Mouse (Mus musculus) forebrain, embryonic 12.5 days (tissue): ENCODE results near the gene Fam181a. TPM values are rescaled to one million over a fixed set of nuclear protein-coding genes. Genes with fewer than 3 reads are reported as not detected.

Source experiments
- ATAC-seq: fragments of 200-750 bp; cut with Nextera tagmentation; 2 replicates; pipeline ENCODE4 v1.8.0; 2017; ENCODE audit warnings: moderate TSS enrichment; ENCODE audit not compliant: low FRiP score
- H3K27ac ChIP-seq: fragments of 300-500 bp; sonication (generic); 2 replicates; pipeline ENCODE4 v1.5.1; 2016; ENCODE audit warnings: mild to moderate bottlenecking
- H3K27me3 ChIP-seq: fragments of 300-500 bp; sonication (generic); 2 replicates; pipeline ENCODE4 v1.6.1; 2016; ENCODE audit warnings: mild to moderate bottlenecking
- H3K36me3 ChIP-seq: fragments of 300-500 bp; sonication (generic); replicated peaks from 2 replicates; pipeline ENCODE4 v1.6.1; 2016; ENCODE audit warnings: mild to moderate bottlenecking
- H3K4me1 ChIP-seq: fragments of 300-500 bp; sonication (generic); 2 replicates; pipeline ENCODE4 v1.6.1; 2016
- H3K4me2 ChIP-seq: fragments of 300-500 bp; sonication (generic); 2 replicates; pipeline ENCODE4 v1.6.1; 2016; ENCODE audit warnings: mild to moderate bottlenecking, moderate library complexity
- H3K4me3 ChIP-seq: fragments of 300-500 bp; sonication (generic); replicated peaks from 2 replicates; pipeline ENCODE4 v1.5.1; 2016; ENCODE audit warnings: mild to moderate bottlenecking
- H3K9ac ChIP-seq: fragments of 300-500 bp; sonication (generic); 2 replicates; pipeline ENCODE4 v1.6.1; 2016; ENCODE audit warnings: mild to moderate bottlenecking
- H3K9me3 ChIP-seq: fragments of 300-500 bp; sonication (generic); 2 replicates; pipeline ENCODE4 v1.6.1; 2016
- WGBS: fragments of 180-500 bp; shearing (Covaris S2); methylation state at CpG from one replicate; pipeline ENCODE4 v1.1.7; 2016; 5-methylcytosine and 5-hydroxymethylcytosine counted together
- polyA plus RNA-seq: library from polyadenylated mRNA; unstranded; fragments of >200 nt; fragmentation: Nextera tagmentation; extraction: Ambion mirVana; gene quantifications from 2 replicates; pipeline ENCODE4 v1.2.1, GENCODE M21; 2016

Gene Fam181a
- polyA plus RNA-seq, 1 experiment from 2014 or later, result 17.4 TPM

GRCm38 (mm10) chr12:103296292-103296691 is 14.5 kb upstream of the Fam181a start:
- no peak overlapping the region for H3K9ac ChIP-seq

GRCm38 (mm10) chr12:103300493-103300892 is 10.3 kb upstream of the Fam181a start:
- Histone ChIP-seq H3K4me2 (no peak overlapping the region), H3K27ac (no peak overlapping the region), H3K9me3 (no peaks in the 10 kb centered on the region), H3K4me3 (no peak overlapping the region), H3K27me3 (0 out of 2 replicates have a peak, but pooled peaks cover 3% of the 10 kb centered on the region), H3K4me1 (peaks cover 5% of the 10 kb centered on the region; the same call in 1 of the 2 replicates), H3K9ac (no peak overlapping the region), H3K36me3 (no peaks in the 10 kb centered on the region)
- 82% methylated on average over 9 of the region's 9 CpGs for WGBS
- no peak for ATAC-seq

More at GRCm38 (mm10) chr12:103296292-103296691, 14.5 kb upstream of the Fam181a start:
- H3K4me1 ChIP-seq, result peaks cover 9% of the 10 kb centered on the region; the same call in 1 of the 2 replicates
- H3K36me3 ChIP-seq, result no peaks in the 10 kb centered on the region
- H3K4me2 ChIP-seq, result no peak overlapping the region
- no peaks in the 10 kb centered on the region for H3K9me3 ChIP-seq
- WGBS, result 13% methylated on average over 4 of the region's 4 CpGs
- ATAC-seq, result no peak
- no peak overlapping the region for H3K4me3 ChIP-seq
- H3K27me3 ChIP-seq, result 0 out of 2 replicates have a peak, but pooled peaks cover 3% of the 10 kb centered on the region
- no peak overlapping the region for H3K27ac ChIP-seq

- H3K9me3 ChIP-seq, result no peaks in the 10 kb centered on the region
- H3K27ac ChIP-seq, result no peak overlapping the region
- no peak overlapping the region for H3K9ac ChIP-seq
- no peak overlapping the region for H3K4me2 ChIP-seq
- H3K4me1 ChIP-seq, result no peaks in the 10 kb centered on the region
- no peak overlapping the region for H3K4me3 ChIP-seq
- H3K36me3 ChIP-seq, result no peaks in the 10 kb centered on the region
- H3K27me3 ChIP-seq, result 0 out of 2 replicates have a peak, but pooled peaks cover 3% of the 10 kb centered on the region
- ATAC-seq, result 0 out of 2 replicates have a peak, but pooled peaks have one; percentile 23
- 48% methylated on average over 2 of the region's 2 CpGs for WGBS
Observed at GRCm38 (mm10) chr12:103301645-103302044, 9.1 kb upstream of the Fam181a start.

GRCm38 (mm10) chr12:103302960-103303359 is 7.8 kb upstream of the Fam181a start:
- 100% methylated on average over 1 of the region's 1 CpGs for WGBS
- no peaks in the 10 kb centered on the region for H3K9me3 ChIP-seq
- H3K4me3 ChIP-seq, result no peak overlapping the region
- H3K9ac ChIP-seq, result no peak overlapping the region
- H3K27me3 ChIP-seq, result peaks cover 5% of the 10 kb centered on the region; the same call in 1 of the 2 replicates
- H3K36me3 ChIP-seq, result no peaks in the 10 kb centered on the region
- no peak for ATAC-seq
- H3K27ac ChIP-seq, result no peak overlapping the region
- H3K4me1 ChIP-seq, result no peaks in the 10 kb centered on the region
- H3K4me2 ChIP-seq, result no peak overlapping the region

- Histone ChIP-seq H3K4me1 (no peaks in the 10 kb centered on the region), H3K9me3 (0 out of 2 replicates have a peak, but pooled peaks cover 4% of the 10 kb centered on the region), H3K4me3 (no peak overlapping the region), H3K9ac (no peak overlapping the region), H3K27ac (no peak overlapping the region), H3K27me3 (peaks cover 8% of the 10 kb centered on the region), H3K36me3 (no peaks in the 10 kb centered on the region), H3K4me2 (no peak overlapping the region)
- WGBS, result 33% methylated on average over 2 of the region's 2 CpGs
- ATAC-seq, result no peak
Observed at GRCm38 (mm10) chr12:103306224-103306623, 4.6 kb upstream of the Fam181a start.

- no peak overlapping the region for H3K4me3 ChIP-seq
- H3K4me2 ChIP-seq, result no peak overlapping the region
- H3K27me3 ChIP-seq, result peaks cover 13% of the 10 kb centered on the region
- no peak overlapping the region for H3K27ac ChIP-seq
- 19% methylated on average over 3 of the region's 3 CpGs for WGBS
- no peak overlapping the region for H3K9ac ChIP-seq
- ATAC-seq, result 0 out of 2 replicates have a peak, but pooled peaks have one; percentile 20
- H3K4me1 ChIP-seq, result peaks cover under 1% of the 10 kb centered on the region; the same call in 1 of the 2 replicates
- no peaks in the 10 kb centered on the region for H3K36me3 ChIP-seq
- H3K9me3 ChIP-seq, result 0 out of 2 replicates have a peak, but pooled peaks cover 4% of the 10 kb centered on the region
Observed at GRCm38 (mm10) chr12:103306720-103307119, 4.1 kb upstream of the Fam181a start.

DNA sequence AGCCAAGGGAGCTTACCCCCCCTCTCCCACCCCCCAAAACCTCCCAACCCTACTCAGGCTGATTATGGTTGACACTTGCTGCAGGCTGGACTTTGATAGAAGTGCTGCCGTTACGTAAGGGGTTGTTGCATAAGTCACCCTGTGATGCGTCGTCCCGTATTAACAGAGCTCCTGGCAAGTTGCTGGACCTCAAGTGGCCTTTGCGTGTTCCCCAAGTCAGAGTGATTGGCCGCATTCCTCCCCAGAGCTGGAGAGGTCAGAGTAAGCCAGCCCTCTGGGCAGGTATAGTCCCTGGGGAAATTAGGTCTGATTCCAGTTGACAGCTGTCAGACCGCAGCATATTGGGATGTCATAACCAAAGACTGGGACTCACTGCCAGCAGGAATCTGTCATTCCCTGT is 1.1 kb downstream of the Fam181a start:
- H3K9me3 ChIP-seq, result 0 out of 2 replicates have a peak, but pooled peaks cover 4% of the 10 kb centered on the region
- H3K36me3 ChIP-seq, result no peaks in the 10 kb centered on the region
- no peak overlapping the region for H3K4me3 ChIP-seq
- H3K9ac ChIP-seq, result no peak overlapping the region
- WGBS, result 86% methylated on average over 8 of the region's 8 CpGs
- no peak for ATAC-seq
- H3K27ac ChIP-seq, result no peak overlapping the region
- no peak overlapping the region for H3K4me2 ChIP-seq
- H3K4me1 ChIP-seq, result peaks cover 53% of the 10 kb centered on the region
- peaks cover 51% of the 10 kb centered on the region for H3K27me3 ChIP-seq

DNA sequence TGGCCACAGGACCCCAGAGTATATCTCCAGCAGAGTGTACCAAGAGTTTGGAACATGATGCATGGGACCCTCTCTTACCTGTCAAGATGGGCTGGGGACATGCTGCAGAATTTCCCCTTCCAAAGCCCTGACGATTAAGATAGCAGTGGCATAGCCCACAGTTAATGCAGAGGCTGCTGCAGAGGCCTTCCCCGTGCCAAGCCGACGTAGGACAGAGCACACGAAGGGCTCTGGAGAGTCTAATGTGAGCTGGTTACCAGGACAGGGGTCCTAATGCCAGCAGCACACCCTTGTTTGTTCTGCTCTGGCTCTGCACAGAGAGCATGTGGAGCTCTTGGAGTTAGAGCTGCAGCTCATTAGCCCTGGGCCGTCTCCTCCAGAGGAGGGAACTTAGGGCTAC is 2.5 kb downstream of the Fam181a start:
- Histone ChIP-seq H3K36me3 (no peaks in the 10 kb centered on the region), H3K4me2 (peak overlapping the region; percentile 81), H3K9me3 (0 out of 2 replicates have a peak, but pooled peaks cover 4% of the 10 kb centered on the region), H3K9ac (0 out of 2 replicates have a peak overlapping the region, but pooled peaks have one; percentile 65), H3K4me1 (peaks cover 60% of the 10 kb centered on the region), H3K27me3 (peaks cover 48% of the 10 kb centered on the region), H3K4me3 (peak overlapping the region; percentile 46), H3K27ac (peak overlapping the region; percentile 95)
- peak; percentile 9; the same call in 1 of the 2 replicates for ATAC-seq
- 56% methylated on average over 6 of the region's 6 CpGs for WGBS

- Histone ChIP-seq H3K4me2 (peak overlapping the region; percentile 81), H3K36me3 (no peaks in the 10 kb centered on the region), H3K27me3 (peaks cover 48% of the 10 kb centered on the region), H3K9me3 (0 out of 2 replicates have a peak, but pooled peaks cover 4% of the 10 kb centered on the region), H3K9ac (peak overlapping the region; percentile 65), H3K27ac (peak overlapping the region; percentile 95), H3K4me3 (peak overlapping the region; percentile 46), H3K4me1 (peaks cover 60% of the 10 kb centered on the region)
- peak; percentile 67 for ATAC-seq
- WGBS, result 6% methylated on average over 21 of the region's 21 CpGs
Observed at GRCm38 (mm10) chr12:103313871-103314639, 3.3 kb downstream of the Fam181a start.

GRCm38 (mm10) chr12:103314640-103315361 is 4.0 kb downstream of the Fam181a start:
- H3K4me1 ChIP-seq, result peaks cover 60% of the 10 kb centered on the region
- 2% methylated on average over 25 of the region's 25 CpGs for WGBS

GRCm38 (mm10) chr12:103315831-103316545 is 5.2 kb downstream of the Fam181a start:
- 29% methylated on average over 20 of the region's 20 CpGs for WGBS
- Histone ChIP-seq H3K9ac (peak overlapping the region; percentile 22), H3K36me3 (no peaks in the 10 kb centered on the region)

More at GRCm38 (mm10) chr12:103314640-103315361, 4.0 kb downstream of the Fam181a start:
- H3K4me2 ChIP-seq, result peak overlapping the region; percentile 81
- H3K36me3 ChIP-seq, result no peaks in the 10 kb centered on the region
- ATAC-seq, result peak; percentile 83
- H3K27me3 ChIP-seq, result peaks cover 48% of the 10 kb centered on the region
- peak overlapping the region; percentile 46 for H3K4me3 ChIP-seq
- 0 out of 2 replicates have a peak, but pooled peaks cover 4% of the 10 kb centered on the region for H3K9me3 ChIP-seq
- H3K27ac ChIP-seq, result peak overlapping the region; percentile 95
- peak overlapping the region; percentile 65 for H3K9ac ChIP-seq

More at GRCm38 (mm10) chr12:103315831-103316545, 5.2 kb downstream of the Fam181a start:
- H3K27me3 ChIP-seq, result peaks cover 45% of the 10 kb centered on the region
- no peak for ATAC-seq
- no peaks in the 10 kb centered on the region for H3K9me3 ChIP-seq
- H3K4me3 ChIP-seq, result peak overlapping the region; percentile 46
- H3K27ac ChIP-seq, result peak overlapping the region; percentile 95
- H3K4me2 ChIP-seq, result peak overlapping the region; percentile 81
- H3K4me1 ChIP-seq, result peaks cover 60% of the 10 kb centered on the region
